Mouse (Mus musculus): ENCODE data around the gene Rp2. TPM values are rescaled to one million over a fixed set of nuclear protein-coding genes. Genes with fewer than 3 reads are reported as not detected.

Gene Rp2
- polyA plus RNA-seq, 1 experiment, result 12.0 TPM

DNA sequence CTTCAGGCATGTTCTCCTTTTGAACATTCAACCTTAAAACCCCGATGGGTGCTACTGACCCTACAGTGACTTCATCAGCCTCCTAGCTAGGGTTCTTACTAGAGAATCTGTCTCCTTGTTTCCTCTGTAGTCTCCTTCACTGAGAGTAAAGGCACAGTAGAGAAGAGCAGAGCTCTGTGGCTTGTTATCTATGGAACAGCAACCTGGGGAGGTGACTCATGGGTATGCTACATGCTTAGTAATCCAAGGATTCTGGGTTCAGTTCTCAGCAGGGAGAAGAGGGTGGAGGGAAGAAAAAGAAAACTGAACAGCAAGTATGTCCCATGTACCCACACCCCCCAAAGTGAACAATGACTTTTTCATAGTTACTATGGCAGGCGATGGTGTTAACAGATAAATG is 42.6 kb downstream of the Rp2 start:
- Histone ChIP-seq H3K27ac (replicated peaks; ENCODE audit: low read depth, low read length) (no peak overlapping the region), H3K4me3 (ENCODE audit: insufficient read depth, low read depth, low read length) (no peak overlapping the region), H3K4me1 (ENCODE audit: control insufficient read depth, insufficient read depth, insufficient read length, low read length) (no peaks in the 10 kb centered on the region)

DNA sequence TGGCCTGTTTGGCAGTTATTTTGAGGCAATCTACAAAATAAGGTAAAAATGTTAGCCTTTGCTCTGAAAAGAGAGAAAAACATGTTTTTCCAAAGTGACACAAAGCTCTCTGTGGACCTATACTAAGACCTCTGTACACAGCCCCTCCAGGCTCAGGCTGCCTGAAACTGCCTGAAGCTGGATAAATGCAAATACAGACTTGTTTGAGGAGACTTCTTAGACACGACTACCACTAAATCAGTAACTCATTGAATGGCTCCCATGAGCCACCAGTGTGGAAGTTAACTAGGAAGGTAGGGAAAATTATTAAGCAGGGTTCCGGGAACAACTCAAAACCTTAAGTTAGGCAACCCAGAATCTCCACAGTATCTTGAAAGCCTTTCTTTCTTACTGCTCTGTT is 43.4 kb downstream of the Rp2 start:
- no peak overlapping the region for H3K27ac ChIP-seq (replicated peaks; ENCODE audit: low read depth, low read length)
- no peak overlapping the region for H3K4me3 ChIP-seq (ENCODE audit: insufficient read depth, low read depth, low read length)
- H3K4me1 ChIP-seq (ENCODE audit: control insufficient read depth, insufficient read depth, insufficient read length, low read length), result no peaks in the 10 kb centered on the region

- Histone ChIP-seq H3K27ac (replicated peaks; ENCODE audit: low read depth, low read length) (no peak overlapping the region), H3K4me3 (ENCODE audit: insufficient read depth, low read depth, low read length) (no peak overlapping the region), H3K4me1 (ENCODE audit: control insufficient read depth, insufficient read depth, insufficient read length, low read length) (no peaks in the 10 kb centered on the region)
These were observed 47.1 kb downstream of the Rp2 start for GRCm38 (mm10) chrX:20411382-20411781.

- H3K27ac ChIP-seq (replicated peaks; ENCODE audit: low read depth, low read length), result no peak overlapping the region
- no peak overlapping the region for H3K4me3 ChIP-seq (ENCODE audit: insufficient read depth, low read depth, low read length)
- H3K4me1 ChIP-seq (ENCODE audit: control insufficient read depth, insufficient read depth, insufficient read length, low read length), result no peaks in the 10 kb centered on the region
These were observed 47.9 kb downstream of the Rp2 start for GRCm38 (mm10) chrX:20412221-20412620.

DNA sequence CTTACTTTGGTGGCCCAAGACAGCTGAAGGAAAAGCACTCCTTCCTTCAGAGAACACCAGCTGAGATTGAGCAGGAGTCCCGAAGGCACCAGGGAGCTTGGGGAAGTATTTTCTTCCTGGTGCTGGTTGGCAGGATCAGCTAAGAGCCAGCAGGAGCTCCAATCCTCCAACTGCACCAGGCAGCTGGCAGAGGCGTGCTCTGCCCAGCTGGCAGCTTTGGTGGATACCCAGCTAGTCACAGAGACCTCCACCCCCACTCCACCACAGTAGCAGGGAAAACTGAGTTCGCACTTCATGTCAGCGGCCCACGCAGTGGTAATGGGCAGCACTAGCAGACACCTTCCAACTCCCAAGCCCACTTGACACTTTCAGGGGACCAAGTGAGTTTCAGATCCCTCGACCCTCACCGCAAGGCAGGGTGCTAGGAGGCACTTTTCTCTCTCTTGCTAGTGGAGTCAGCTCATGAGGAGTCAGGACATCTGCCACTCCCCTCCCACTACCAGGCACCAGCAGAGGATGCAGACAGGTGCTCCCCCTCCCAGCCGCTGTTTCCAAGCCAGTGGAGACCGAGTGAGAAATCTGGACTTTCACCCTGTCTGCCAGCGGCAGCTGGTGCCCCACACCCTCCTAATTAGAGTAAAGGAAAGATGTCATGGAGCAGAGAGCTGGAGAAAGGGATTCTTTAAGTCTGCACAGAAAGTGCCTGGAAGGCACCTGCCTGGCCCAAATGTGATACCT is 50.8 kb downstream of the Rp2 start:
- Histone ChIP-seq H3K4me1 (ENCODE audit: control insufficient read depth, insufficient read depth, insufficient read length, low read length) (no peaks in the 10 kb centered on the region), H3K4me3 (ENCODE audit: insufficient read depth, low read depth, low read length) (no peak overlapping the region), H3K27ac (replicated peaks; ENCODE audit: low read depth, low read length) (no peak overlapping the region)

GRCm38 (mm10) chrX:20418461-20418860 is 54.2 kb downstream of the Rp2 start:
- no peaks in the 10 kb centered on the region for H3K4me1 ChIP-seq (ENCODE audit: control insufficient read depth, insufficient read depth, insufficient read length, low read length)
- H3K4me3 ChIP-seq (ENCODE audit: insufficient read depth, low read depth, low read length), result no peak overlapping the region
- no peak overlapping the region for H3K27ac ChIP-seq (replicated peaks; ENCODE audit: low read depth, low read length)

GRCm38 (mm10) chrX:20419536-20419935 is 55.3 kb downstream of the Rp2 start:
- H3K4me1 ChIP-seq (ENCODE audit: control insufficient read depth, insufficient read depth, insufficient read length, low read length), result no peaks in the 10 kb centered on the region
- H3K4me3 ChIP-seq (ENCODE audit: insufficient read depth, low read depth, low read length), result no peak overlapping the region
- H3K27ac ChIP-seq (replicated peaks; ENCODE audit: low read depth, low read length), result no peak overlapping the region

DNA sequence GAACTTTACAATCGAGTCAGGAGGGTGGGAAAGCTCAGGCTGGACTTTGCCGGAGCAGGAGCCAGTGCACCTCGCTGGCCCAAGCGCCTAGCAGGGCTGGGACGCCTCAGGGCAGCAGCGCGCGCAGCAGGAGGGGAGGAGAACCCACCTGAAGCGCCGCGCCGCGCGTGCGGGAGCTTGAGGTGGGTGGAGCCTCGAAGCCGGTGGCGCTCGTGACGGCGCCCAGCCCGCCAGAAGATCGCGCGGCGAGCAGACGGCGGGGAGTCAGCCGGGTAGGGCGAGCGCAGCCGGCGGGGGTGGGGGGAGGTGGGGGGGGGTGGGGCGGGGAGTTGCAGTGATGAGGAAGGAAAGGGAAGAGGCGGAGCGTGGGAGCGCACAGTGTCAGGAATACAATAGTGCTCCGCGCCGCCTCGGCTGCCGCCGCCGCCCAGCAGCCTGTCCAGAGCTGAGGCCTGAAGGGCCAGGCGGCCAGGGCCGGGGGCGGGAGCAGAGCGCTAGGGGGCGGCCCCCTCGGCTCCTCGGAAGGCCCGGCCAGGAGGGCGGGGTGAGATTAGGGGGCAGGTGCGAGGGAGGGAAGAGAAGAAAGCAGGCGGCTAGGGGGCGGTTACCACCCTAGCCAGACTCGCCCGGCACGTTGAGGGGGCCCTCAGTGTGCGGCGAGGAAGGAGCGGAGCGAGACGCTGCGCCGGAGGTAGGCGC is 61.0 kb downstream of the Rp2 start, which contains the start of gene Jade3:
TSS of gene Jade3 (plus strand) at position 549 of the 699 bp plus-strand sequence.
- H3K4me1 ChIP-seq (ENCODE audit: control insufficient read depth, insufficient read depth, insufficient read length, low read length), result no peaks in the 10 kb centered on the region
- H3K27ac ChIP-seq (replicated peaks; ENCODE audit: low read depth, low read length), result peak within 1 kb of the TSS; percentile 66
- peak within 1 kb of the TSS; percentile 87 for H3K4me3 ChIP-seq (ENCODE audit: insufficient read depth, low read depth, low read length)

DNA sequence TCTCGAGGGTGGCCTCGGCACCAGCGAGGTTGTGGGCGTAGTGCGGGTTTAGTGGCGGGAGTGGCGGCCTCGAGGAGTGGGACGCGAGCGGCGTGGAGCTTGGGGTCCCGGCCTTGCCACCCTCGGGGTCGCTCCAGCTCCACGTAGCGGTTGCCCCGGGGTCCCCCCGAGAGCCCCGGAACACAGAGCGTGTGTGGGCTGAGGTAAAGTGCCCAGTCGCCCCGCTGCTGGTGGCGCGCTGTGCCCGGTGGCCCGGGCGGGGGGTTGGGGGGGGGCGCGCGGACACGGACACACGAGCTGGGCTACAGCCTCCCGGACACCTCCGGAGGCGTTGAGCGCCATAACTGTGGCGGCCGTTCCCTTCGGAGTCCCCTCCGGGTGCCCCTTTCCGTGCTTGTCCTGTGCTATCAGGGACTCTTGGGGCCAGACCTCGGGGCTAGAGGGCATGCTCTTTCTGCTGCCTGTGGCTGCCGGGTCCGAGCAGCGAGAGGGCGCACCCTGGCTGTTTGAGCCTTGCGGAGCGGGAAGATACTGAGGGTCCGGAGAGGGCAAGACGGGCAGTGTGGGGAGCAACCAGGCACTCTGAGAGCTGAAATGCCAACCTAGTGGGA is 61.7 kb downstream of the Rp2 start:
- Histone ChIP-seq H3K4me1 (ENCODE audit: control insufficient read depth, insufficient read depth, insufficient read length, low read length) (no peaks in the 10 kb centered on the region), H3K4me3 (ENCODE audit: insufficient read depth, low read depth, low read length) (peak overlapping the region; percentile 87), H3K27ac (replicated peaks; ENCODE audit: low read depth, low read length) (peak overlapping the region; percentile 66)

Other genes starting within 250 kb of the Rp2 start
- not detected in 2 replicates for gene Slc9a7, start 72.7 kb upstream of the Rp2 start, polyA plus RNA-seq (2012; ENCODE audit: insufficient read depth, insufficient read length, missing spikeins)
- 1.5 and 1.7 TPM in 2 replicates for gene Jade3, start 61.2 kb downstream of the Rp2 start, polyA plus RNA-seq (2012; ENCODE audit: insufficient read depth, insufficient read length, missing spikeins)
- not detected in 2 replicates for gene Rgn, start 185.3 kb downstream of the Rp2 start, polyA plus RNA-seq (2012; ENCODE audit: insufficient read depth, insufficient read length, missing spikeins)